Mouse (Mus musculus) megakaryocyte, embryonic 14.5 days (primary cell): ENCODE measurements around the gene B3glct.

ENCODE experiments used
- FLI1 ChIP-seq: IDR thresholded peaks from 2 replicates; pipeline ENCODE4 v1.6.1; 2012; ENCODE audit warnings: low read length, inconsistent platforms, mixed read lengths
- GATA1 ChIP-seq: IDR thresholded peaks from 3 replicates; pipeline ENCODE4 v1.6.1; 2012; ENCODE audit warnings: mixed read lengths, low read length, inconsistent platforms, borderline replicate concordance

- no peak for TF ChIP-seq GATA1
- TF ChIP-seq FLI1: no peak
Observed at GRCm38 (mm10) chr5:149650179-149650553, 27.9 kb upstream of the B3glct start.
